Mouse (Mus musculus): ENCODE data around the gene Kcnk13. TPM values are rescaled to one million over a fixed set of nuclear protein-coding genes. Genes with fewer than 3 reads are reported as not detected.

The Kcnk13 gene
- polyA plus RNA-seq, 1 experiment from 2014 or later = 1.1 TPM

- Histone ChIP-seq H3K27me3 (replicated peaks) (no peaks in the 10 kb centered on the region), H3K27ac (replicated peaks) (no peak overlapping the region), H3K4me1 (no peaks in the 10 kb centered on the region), H3K4me2 (no peak overlapping the region), H3K9me3 (replicated peaks) (no peaks in the 10 kb centered on the region), H3K36me3 (peaks cover 41% of the 10 kb centered on the region), H3K9ac (replicated peaks) (no peak overlapping the region), H3K4me3 (replicated peaks) (no peak overlapping the region)
- ATAC-seq (ENCODE audit: low FRiP score) = no peak
- 81% methylated on average over 4 of the region's 4 CpGs for WGBS
Measured at GRCm38 (mm10) chr12:99938476-99938875, 25.8 kb upstream of the Kcnk13 start.

GRCm38 (mm10) chr12:99939179-99939578 lies 25.1 kb upstream of the Kcnk13 start:
- H3K27ac ChIP-seq (replicated peaks) = no peak overlapping the region
- 90% methylated on average over 6 of the region's 6 CpGs for WGBS
- no peak overlapping the region for H3K4me3 ChIP-seq (replicated peaks)
- H3K9me3 ChIP-seq (replicated peaks) = no peaks in the 10 kb centered on the region
- no peak overlapping the region for H3K4me2 ChIP-seq
- peaks cover 37% of the 10 kb centered on the region for H3K36me3 ChIP-seq
- no peak for ATAC-seq (ENCODE audit: low FRiP score)
- H3K27me3 ChIP-seq (replicated peaks) = no peaks in the 10 kb centered on the region
- H3K9ac ChIP-seq (replicated peaks) = no peak overlapping the region
- H3K4me1 ChIP-seq = no peaks in the 10 kb centered on the region

GRCm38 (mm10) chr12:99940704-99941103 lies 23.6 kb upstream of the Kcnk13 start:
- WGBS = 64% methylated on average over 7 of the region's 7 CpGs
- H3K36me3 ChIP-seq = peaks cover 34% of the 10 kb centered on the region
- ATAC-seq (ENCODE audit: low FRiP score) = no peak

GRCm38 (mm10) chr12:99942441-99942840 lies 21.9 kb upstream of the Kcnk13 start:
- Histone ChIP-seq H3K36me3 (peaks cover 44% of the 10 kb centered on the region), H3K4me3 (replicated peaks) (no peak overlapping the region), H3K27ac (replicated peaks) (no peak overlapping the region), H3K9ac (replicated peaks) (no peak overlapping the region), H3K4me1 (no peaks in the 10 kb centered on the region), H3K9me3 (replicated peaks) (no peaks in the 10 kb centered on the region), H3K4me2 (no peak overlapping the region), H3K27me3 (replicated peaks) (no peaks in the 10 kb centered on the region)
- 91% methylated on average over 8 of the region's 8 CpGs for WGBS
- no peak for ATAC-seq (ENCODE audit: low FRiP score)

More at GRCm38 (mm10) chr12:99940704-99941103, 23.6 kb upstream of the Kcnk13 start:
- no peak overlapping the region for H3K27ac ChIP-seq (replicated peaks)
- no peak overlapping the region for H3K4me3 ChIP-seq (replicated peaks)
- no peaks in the 10 kb centered on the region for H3K9me3 ChIP-seq (replicated peaks)
- no peaks in the 10 kb centered on the region for H3K4me1 ChIP-seq
- H3K9ac ChIP-seq (replicated peaks) = no peak overlapping the region
- no peak overlapping the region for H3K4me2 ChIP-seq
- H3K27me3 ChIP-seq (replicated peaks) = no peaks in the 10 kb centered on the region

- H3K9ac ChIP-seq (replicated peaks) = no peak overlapping the region
- H3K9me3 ChIP-seq (replicated peaks) = no peaks in the 10 kb centered on the region
- WGBS = 60% methylated on average over 7 of the region's 7 CpGs
- H3K4me3 ChIP-seq (replicated peaks) = no peak overlapping the region
- H3K4me1 ChIP-seq = peaks cover under 1% of the 10 kb centered on the region; the same call in 1 of the 2 replicates
- no peak for ATAC-seq (ENCODE audit: low FRiP score)
- peaks cover 13% of the 10 kb centered on the region for H3K36me3 ChIP-seq
- H3K4me2 ChIP-seq = no peak overlapping the region
- no peak overlapping the region for H3K27ac ChIP-seq (replicated peaks)
- H3K27me3 ChIP-seq (replicated peaks) = no peaks in the 10 kb centered on the region
Measured at GRCm38 (mm10) chr12:99952928-99953327, 11.4 kb upstream of the Kcnk13 start.

- H3K9ac ChIP-seq (replicated peaks) = no peak overlapping the region
- H3K4me2 ChIP-seq = no peak overlapping the region
- H3K27ac ChIP-seq (replicated peaks) = no peak overlapping the region
- peaks cover 3% of the 10 kb centered on the region for H3K27me3 ChIP-seq (replicated peaks)
- no peaks in the 10 kb centered on the region for H3K9me3 ChIP-seq (replicated peaks)
- peaks cover 4% of the 10 kb centered on the region for H3K4me1 ChIP-seq
- peaks cover 9% of the 10 kb centered on the region for H3K36me3 ChIP-seq
- ATAC-seq (ENCODE audit: low FRiP score) = no peak
- no peak overlapping the region for H3K4me3 ChIP-seq (replicated peaks)
- 80% methylated on average over 7 of the region's 7 CpGs for WGBS
Measured at GRCm38 (mm10) chr12:99956411-99956810, 7.9 kb upstream of the Kcnk13 start.

- ATAC-seq (ENCODE audit: low FRiP score) = no peak
- H3K36me3 ChIP-seq = peaks cover 6% of the 10 kb centered on the region
- peaks cover 4% of the 10 kb centered on the region for H3K4me1 ChIP-seq
- no peaks in the 10 kb centered on the region for H3K9me3 ChIP-seq (replicated peaks)
- peak overlapping the region; percentile 28; the same call in 1 of the 2 replicates for H3K27ac ChIP-seq (replicated peaks)
- 43% methylated on average over 9 of the region's 9 CpGs for WGBS
- no peak overlapping the region for H3K4me3 ChIP-seq (replicated peaks)
- no peak overlapping the region for H3K9ac ChIP-seq (replicated peaks)
- no peak overlapping the region for H3K4me2 ChIP-seq
- peaks cover 10% of the 10 kb centered on the region for H3K27me3 ChIP-seq (replicated peaks)
Measured at GRCm38 (mm10) chr12:99958068-99959060, 5.9 kb upstream of the Kcnk13 start.

- H3K27me3 ChIP-seq (replicated peaks) = peaks cover 19% of the 10 kb centered on the region
- no peaks in the 10 kb centered on the region for H3K9me3 ChIP-seq (replicated peaks)
- ATAC-seq (ENCODE audit: low FRiP score) = no peak
- H3K4me2 ChIP-seq = no peak overlapping the region
- peaks cover 6% of the 10 kb centered on the region for H3K36me3 ChIP-seq
- peaks cover 7% of the 10 kb centered on the region for H3K4me1 ChIP-seq
- no peak overlapping the region for H3K9ac ChIP-seq (replicated peaks)
- H3K27ac ChIP-seq (replicated peaks) = no peak overlapping the region
- no peak overlapping the region for H3K4me3 ChIP-seq (replicated peaks)
Measured at GRCm38 (mm10) chr12:99959291-99959690, 5.0 kb upstream of the Kcnk13 start.

- ATAC-seq (ENCODE audit: low FRiP score) = no peak
- Histone ChIP-seq H3K27ac (replicated peaks) (no peak overlapping the region), H3K4me1 (peaks cover 14% of the 10 kb centered on the region), H3K36me3 (peaks cover 6% of the 10 kb centered on the region), H3K4me2 (no peak overlapping the region), H3K4me3 (replicated peaks) (no peak overlapping the region), H3K27me3 (replicated peaks) (peaks cover 26% of the 10 kb centered on the region), H3K9ac (replicated peaks) (no peak overlapping the region), H3K9me3 (replicated peaks) (no peaks in the 10 kb centered on the region)
- WGBS = 22% methylated on average over 10 of the region's 10 CpGs
Measured at GRCm38 (mm10) chr12:99959930-99960329, 4.4 kb upstream of the Kcnk13 start.

GRCm38 (mm10) chr12:99960675-99961074 lies 3.6 kb upstream of the Kcnk13 start:
- Histone ChIP-seq H3K9ac (replicated peaks) (no peak overlapping the region), H3K27ac (replicated peaks) (no peak overlapping the region), H3K36me3 (peaks cover 2% of the 10 kb centered on the region; the same call in 1 of the 2 replicates), H3K27me3 (replicated peaks) (peaks cover 33% of the 10 kb centered on the region), H3K4me2 (no peak overlapping the region), H3K4me3 (replicated peaks) (no peak overlapping the region), H3K9me3 (replicated peaks) (no peaks in the 10 kb centered on the region), H3K4me1 (peaks cover 21% of the 10 kb centered on the region)
- 89% methylated on average over 7 of the region's 7 CpGs for WGBS
- no peak for ATAC-seq (ENCODE audit: low FRiP score)

GRCm38 (mm10) chr12:99965203-99966115 lies 1.2 kb downstream of the Kcnk13 start:
- Histone ChIP-seq H3K4me3 (replicated peaks) (peak overlapping the region; percentile 56), H3K4me2 (peak overlapping the region; percentile 98), H3K9me3 (replicated peaks) (no peaks in the 10 kb centered on the region), H3K27ac (replicated peaks) (no peak overlapping the region), H3K9ac (replicated peaks) (peak overlapping the region; percentile 53), H3K27me3 (replicated peaks) (peaks cover 74% of the 10 kb centered on the region), H3K36me3 (no peaks in the 10 kb centered on the region), H3K4me1 (peaks cover 28% of the 10 kb centered on the region)
- WGBS = under 1% methylated on average over 77 of the region's 77 CpGs
- ATAC-seq (ENCODE audit: low FRiP score) = peak; percentile 65
